In the genomic region with DNA sequence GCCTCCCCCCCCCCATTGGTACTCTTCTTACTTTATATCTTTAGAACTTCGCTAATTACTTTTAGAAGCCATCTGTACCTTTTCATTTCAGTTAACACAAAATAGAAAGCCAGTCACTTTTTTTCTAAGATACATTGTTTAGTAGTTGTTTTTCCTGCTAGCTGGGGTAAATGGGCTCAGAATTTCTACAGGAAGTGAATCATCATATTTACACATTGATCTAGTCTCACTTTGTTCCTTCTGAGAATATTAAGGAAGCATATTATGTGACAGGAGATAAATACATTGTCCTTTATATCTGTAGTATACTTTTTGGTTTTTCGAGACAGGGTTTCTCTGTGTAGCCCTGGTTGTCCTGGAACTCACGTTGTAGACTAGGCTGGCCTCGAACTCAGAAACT, we compare ENCODE assay signal across 34 mouse cellular contexts. TPM values are rescaled to one million over a fixed set of nuclear protein-coding genes. Genes with fewer than 3 reads are reported as not detected.
DNase-seq lines count a peak whose midpoint lies in the region; ATAC-seq and TF ChIP-seq lines count a peak whose summit lies in the region.
"Had no signal": no experiment of that assay in that cellular context is flagged by ENCODE, and none has a peak within 500 bp of the region (broad histone marks: within the 10 kb centered on the region; RNA-seq: fewer than 3 reads in every experiment).

No protein-coding gene starts in this region.

- no peak overlapping the region for H3K4me3 ChIP-seq in MEL (ENCODE audit: control insufficient read depth in 1 of 2, insufficient read depth in 1 of 2, low read depth in 2 of 2, low read length in 2 of 2)
- no peak overlapping the region for H3K4me3 ChIP-seq in lung, adult 2 months (replicated peaks; ENCODE audit: extremely low read depth, low read depth, low read length)
- H3K4me3 ChIP-seq: embryonic facial prominence, embryonic 10.5 days; embryonic facial prominence, embryonic 13.5 days; forebrain, embryonic 10.5 days; forebrain, embryonic 13.5 days; gastrocnemius, adult 2 months; heart, embryonic 12.5 days; heart, embryonic 15.5 days; hindbrain, embryonic 10.5 days; hindbrain, embryonic 13.5 days had no signal

- peaks cover 17% of the 10 kb centered on the region for H3K79me2 ChIP-seq in MEL (ENCODE audit: control insufficient read depth, insufficient read depth, low read length, poor library complexity)

- TF ChIP-seq EP300 in MEL (IDR thresholded peaks at IDR 0.05; ENCODE audit: low read depth in 1 of 2, low read length in 2 of 2): peak; percentile 22 to 52; a peak in 1 of 4 replicates

- TF ChIP-seq CTCF in MEL (IDR thresholded peaks at IDR 0.05 in 2 of 3, conservative IDR thresholded peaks at IDR 0.05 in 1 of 3; ENCODE audit: control insufficient read depth in 1 of 3, insufficient read depth in 1 of 3, low read depth in 2 of 3, low read length in 3 of 3, poor library complexity in 1 of 3, severe bottlenecking in 1 of 3): no peak
- no peak for TF ChIP-seq CTCF in lung, adult 2 months (IDR thresholded peaks at IDR 0.05; ENCODE audit: insufficient read depth, low read length)

- DNase-seq in 416B (ENCODE audit: low read depth): peak; percentile 61
- DNase-seq in MEL (ENCODE audit: low read depth, low spot score): peak; percentile 42
- no peak for DNase-seq in heart, adult 11 months
- DNase-seq in lung, adult 2 months: no peak
- DNase-seq in layer of hippocampus, adult 9-11 months: no peak
- DNase-seq: adrenal gland, postnatal 10 days; adrenal gland, postnatal 36 days; B cell, adult 2 months; cerebellum, adult 11 months; cerebellum, adult 2 months; cerebellum, adult 9-11 months; cerebellum, postnatal 25 days; embryo, embryonic 11 days; gastrocnemius, adult 2 months; gastrocnemius, postnatal 14 days; heart, adult 18-20 months; heart, postnatal 10 days; heart, postnatal 36 days had no signal

- no peaks in the 10 kb centered on the region for H3K9me3 ChIP-seq in MEL (replicated peaks; ENCODE audit: insufficient read depth, low read length)
- H3K9me3 ChIP-seq: embryonic facial prominence, embryonic 10.5 days; embryonic facial prominence, embryonic 13.5 days; forebrain, embryonic 10.5 days; forebrain, embryonic 13.5 days; heart, embryonic 12.5 days; heart, embryonic 15.5 days; hindbrain, embryonic 10.5 days; hindbrain, embryonic 13.5 days had no signal

- WGBS in lung, adult 2 months: 78% methylated on average over 4 of the region's 4 CpGs

- H3K9ac ChIP-seq in MEL (ENCODE audit: control insufficient read depth, low read depth, low read length, poor library complexity, severe bottlenecking): no peak overlapping the region
- H3K9ac ChIP-seq: embryonic facial prominence, embryonic 13.5 days; forebrain, embryonic 13.5 days; heart, embryonic 12.5 days; heart, embryonic 15.5 days; hindbrain, embryonic 13.5 days had no signal

- TF ChIP-seq POLR2A in MEL (IDR thresholded peaks at IDR 0.05; ENCODE audit: control insufficient read depth in 1 of 2, insufficient read depth in 1 of 2, low read depth in 1 of 2, low read length in 2 of 2, poor library complexity in 1 of 2): no peak
- TF ChIP-seq POLR2A in lung, adult 2 months (IDR thresholded peaks at IDR 0.05; ENCODE audit: borderline replicate concordance, extremely low read depth, low read depth, low read length): no peak

- H3K27me3 ChIP-seq in MEL (ENCODE audit: control insufficient read depth in 1 of 2, insufficient read depth in 2 of 2, low read length in 2 of 2): no peaks in the 10 kb centered on the region
- H3K27me3 ChIP-seq: embryonic facial prominence, embryonic 13.5 days; forebrain, embryonic 13.5 days; heart, embryonic 12.5 days; heart, embryonic 15.5 days; hindbrain, embryonic 13.5 days; Patski had no signal

- H3K36me3 ChIP-seq in MEL (ENCODE audit: control insufficient read depth in 1 of 2, insufficient read depth in 2 of 2, low read length in 2 of 2): peaks cover 0 to 19% of the 10 kb centered on the region in 2 experiments; a peak in 3 of 4 replicates
- H3K36me3 ChIP-seq: heart, embryonic 15.5 days had no signal

- peaks cover 2 to 22% of the 10 kb centered on the region in 2 experiments for H3K4me1 ChIP-seq in MEL (ENCODE audit: control insufficient read depth in 1 of 2, insufficient read depth in 2 of 2, low read length in 2 of 2)
- peaks cover 5% of the 10 kb centered on the region; the same call in 1 of the 2 replicates for H3K4me1 ChIP-seq in lung, adult 2 months (ENCODE audit: control insufficient read depth, insufficient read depth, low read length)
- H3K4me1 ChIP-seq: embryonic facial prominence, embryonic 10.5 days; forebrain, embryonic 10.5 days; forebrain, embryonic 13.5 days; hindbrain, embryonic 10.5 days had no signal

- peak; percentile 39 for ATAC-seq in inflammation-experienced regulatory T-cells, adult 6 months
- ATAC-seq: forebrain, embryonic 13.5 days; forebrain, embryonic 16.5 days; hindbrain, postnatal 0 days; intestine, postnatal 0 days; Patski had no signal

- no peak overlapping the region for H3K27ac ChIP-seq in MEL (ENCODE audit: control insufficient read depth, low read depth, low read length)
- H3K27ac ChIP-seq: embryonic facial prominence, embryonic 10.5 days; forebrain, embryonic 10.5 days; forebrain, embryonic 13.5 days; gastrocnemius, adult 2 months; heart, embryonic 15.5 days; hindbrain, embryonic 10.5 days; hindbrain, embryonic 13.5 days; hindbrain, postnatal 0 days had no signal

- TF ChIP-seq RAD21 in MEL (IDR thresholded peaks at IDR 0.05; ENCODE audit: low read depth, low read length): no peak

TF ChIP-seq in MEL, 35 proteins besides CTCF, POLR2A, EP300 and RAD21:
- TF ChIP-seq ZC3H11A (IDR thresholded peaks at IDR 0.05; ENCODE audit: low read depth, low read length) (no peak), KAT2A (conservative IDR thresholded peaks at IDR 0.05; ENCODE audit: low read depth, low read length) (no peak), SIN3A (IDR thresholded peaks at IDR 0.05; ENCODE audit: low read length) (no peak), HCFC1 (IDR thresholded peaks at IDR 0.05; ENCODE audit: low read depth, low read length) (no peak), TAL1 (IDR thresholded peaks at IDR 0.05; ENCODE audit: low read length) (no peak), RCOR1 (IDR thresholded peaks at IDR 0.05; ENCODE audit: low read depth, low read length) (no peak), MXI1 (IDR thresholded peaks at IDR 0.05; ENCODE audit: low read depth, low read length) (no peak), JUND (IDR thresholded peaks at IDR 0.05; ENCODE audit: low read depth, low read length) (no peak), ELF1 (IDR thresholded peaks at IDR 0.05; ENCODE audit: low read depth, low read length) (no peak), NRF1 (IDR thresholded peaks at IDR 0.05; ENCODE audit: insufficient read depth, low read depth, low read length, poor library complexity, severe bottlenecking) (no peak), GABPA (IDR thresholded peaks at IDR 0.05; ENCODE audit: low read depth, low read length) (no peak), TBP (IDR thresholded peaks at IDR 0.05; ENCODE audit: low read depth, low read length) (no peak)

RNA-seq across cellular contexts. Expression of gene Rnf19b, which starts 10.8 kb away (rescaled TPM):
- 25.5 and 26.3 TPM in 2 replicates for total RNA-seq in MEL (2012; rRNA removed)
- 10 to 100 TPM in 1 of 2 experiments, not detected in 1; 30.0 TPM for polyA plus RNA-seq in MEL (2012; ENCODE audit: insufficient read depth in 1 of 2, insufficient read length in 2 of 2, low read depth in 1 of 2, low replicate concordance in 2 of 2, missing spikeins in 1 of 2)
- 10 to 100 TPM; 17.5 to 20.2 (median 18.3) TPM for polyA plus RNA-seq in inflammation-experienced regulatory T-cells, adult 6 months (2017; shearing (Covaris generic))
- 51.1 and 70.7 TPM in 2 replicates for polyA plus RNA-seq in lung, adult 2 months (2012; rRNA removed)

RNA-seq across cellular contexts. Expression of gene Tmem54, which starts 36.5 kb away (rescaled TPM):
- total RNA-seq in MEL (2012; rRNA removed): not detected in 2 replicates
- polyA plus RNA-seq in MEL (2012; ENCODE audit: insufficient read depth in 1 of 2, insufficient read length in 2 of 2, low read depth in 1 of 2, low replicate concordance in 2 of 2, missing spikeins in 1 of 2): not detected
- polyA plus RNA-seq in inflammation-experienced regulatory T-cells, adult 6 months (2017; shearing (Covaris generic)): not detected
- 5.8 and 39.0 TPM in 2 replicates for polyA plus RNA-seq in lung, adult 2 months (2012; rRNA removed)
- total RNA-seq: adrenal gland, adult 18-20 months; adrenal gland, postnatal 10 days; adrenal gland, postnatal 36 days; common myeloid progenitor, adult 5-6 weeks; gastrocnemius, adult 2 months; gastrocnemius, postnatal 14 days; heart, adult 18-20 months; heart, postnatal 10 days; heart, postnatal 36 days; hindbrain, postnatal 0 days had no signal
- polyA plus RNA-seq: forebrain, embryonic 13.5 days; forebrain, embryonic 16.5 days; frontal cortex, adult 2 months; hindbrain, embryonic 13.5 days; Patski had no signal

RNA-seq across cellular contexts. Expression of gene Hpca, which starts 53.0 kb away (rescaled TPM):
- 0.39 and 0.59 TPM in 2 replicates for total RNA-seq in MEL (2012; rRNA removed)
- 1 to 10 TPM in 1 of 2 experiments, not detected in 1; 1.1 TPM for polyA plus RNA-seq in MEL (2012; ENCODE audit: insufficient read depth in 1 of 2, insufficient read length in 2 of 2, low read depth in 1 of 2, low replicate concordance in 2 of 2, missing spikeins in 1 of 2)
- polyA plus RNA-seq in inflammation-experienced regulatory T-cells, adult 6 months (2017; shearing (Covaris generic)): not detected
- 0.23 TPM in 1 of 2 replicates, not detected in the other for polyA plus RNA-seq in lung, adult 2 months (2012; rRNA removed)
- total RNA-seq: gastrocnemius, adult 2 months; heart, postnatal 36 days had no signal
- polyA plus RNA-seq: Patski had no signal

Comparison
In these comparisons a context has a peak if more than half of its experiments do, and no peak if none do; other contexts are left out.
1. DNase-seq: peak in 416B (single experiment) and MEL (single experiment); none in heart, adult 11 months (single experiment), lung, adult 2 months (single experiment) and layer of hippocampus, adult 9-11 months (single experiment).